Mouse (Mus musculus) adrenal gland, adult 18-20 months (tissue): ENCODE data around the gene Gm21719. TPM values are rescaled to one million over a fixed set of nuclear protein-coding genes. Genes with fewer than 3 reads are reported as not detected.
"Not testable (repeated sequence)": the region's sequence is repeated elsewhere in the genome, so short reads cannot be mapped to it uniquely, and the experiment has no call there.

Experiments used
- DNase-seq, 2 experiments: peaks; one replicate each; pipeline ENCODE4 v3.0.0; 2021 to 2022; ENCODE audit warnings: low spot score in 2 of 2
- long read RNA-seq, 2 experiments: library from polyadenylated mRNA; stranded (forward); transcript quantifications; one replicate each; pipeline ENCODE4 v2.0.0; 2021
- total RNA-seq, 2 experiments: library from RNA; stranded (reverse); gene quantifications; 1 replicate in 1 of 2; 2 replicates in 1 of 2; pipeline ENCODE4 v1.2.3; 2021

The Gm21719 gene
- total RNA-seq = not detected
- long read RNA-seq, experiment 1 = 0 reads
- long read RNA-seq, experiment 2 = 0 reads

- DNase-seq = not testable (repeated sequence)
Observed at GRCm38 (mm10) chrY:6682772-6683171, at the start of gene Gm21719. Gene Gm21719 (minus strand): TSS chrY:6682872.

Other genes starting within 250 kb of the Gm21719 start
- not detected for gene Gm28919, start 99.3 kb downstream of the Gm21719 start, total RNA-seq
- gene Gm20830, start 235.4 kb upstream of the Gm21719 start, total RNA-seq = not detected